Mouse (Mus musculus) midbrain, embryonic 14.5 days (tissue): ENCODE results near the gene Akap2. TPM values are rescaled to one million over a fixed set of nuclear protein-coding genes. Genes with fewer than 3 reads are reported as not detected.

Experiments used
- ATAC-seq: fragments of 200-750 bp; cut with Nextera tagmentation; 2 replicates; pipeline ENCODE4 v1.8.0; 2017; ENCODE audit warnings: moderate number of reproducible peaks, moderate library complexity; ENCODE audit not compliant: low FRiP score, low TSS enrichment
- DNase-seq: peaks from one replicate; pipeline ENCODE4 v3.0.0-alpha.2; 2015
- H3K27ac ChIP-seq: fragments of 300-500 bp; sonication (generic); replicated peaks from 2 replicates; pipeline ENCODE4 v1.5.1; 2014; ENCODE audit warnings: mild to moderate bottlenecking, low read depth, low read length, moderate library complexity
- H3K27me3 ChIP-seq: fragments of 300-500 bp; sonication (generic); 2 replicates; pipeline ENCODE4 v1.6.1; 2014; ENCODE audit warnings: low read length, control low read depth, mixed read lengths; ENCODE audit not compliant: control insufficient read depth, insufficient read depth
- H3K36me3 ChIP-seq: fragments of 300-500 bp; sonication (generic); 2 replicates; pipeline ENCODE4 v1.6.1; 2014; ENCODE audit warnings: low read length, control low read depth; ENCODE audit not compliant: control insufficient read depth, insufficient read depth
- H3K4me1 ChIP-seq: fragments of 300-500 bp; sonication (generic); 2 replicates; pipeline ENCODE4 v1.6.1; 2014; ENCODE audit warnings: mild to moderate bottlenecking, antibody characterized with exemption, low read length, control low read depth; ENCODE audit not compliant: control insufficient read depth, insufficient read depth
- H3K4me2 ChIP-seq: fragments of 300-500 bp; sonication (generic); 2 replicates; pipeline ENCODE4 v1.6.1; 2014; ENCODE audit warnings: mild to moderate bottlenecking, low read length, moderate library complexity
- H3K4me3 ChIP-seq: fragments of 300-500 bp; sonication (generic); replicated peaks from 2 replicates; pipeline ENCODE4 v1.5.1; 2014; ENCODE audit warnings: low read depth, low read length
- H3K9ac ChIP-seq: fragments of 300-500 bp; sonication (generic); replicated peaks from 2 replicates; pipeline ENCODE4 v1.6.1; 2014; ENCODE audit warnings: mild to moderate bottlenecking, low read length, moderate library complexity
- H3K9me3 ChIP-seq: fragments of 300-500 bp; sonication (generic); 2 replicates; pipeline ENCODE4 v1.6.1; 2016; ENCODE audit warnings: low read length, control low read depth, mixed read lengths; ENCODE audit not compliant: control insufficient read depth
- WGBS: fragments of 180-500 bp; shearing (Covaris S2); extraction: QIAGEN DNeasy Blood & Tissue Kit; methylation state at CpG from one replicate; pipeline ENCODE4 v1.1.7; 2014; 5-methylcytosine and 5-hydroxymethylcytosine counted together
- polyA plus RNA-seq: library from polyadenylated mRNA; unstranded; fragments of >200 nt; fragmentation: Nextera tagmentation; extraction: Ambion mirVana; gene quantifications from 2 replicates; pipeline ENCODE4 v1.2.1, GENCODE M21; 2014

Gene Akap2
- polyA plus RNA-seq, 1 experiment from 2014 or later = 10.6 TPM

GRCm38 (mm10) chr4:57772851-57773510 is 55.5 kb downstream of the Akap2 start:
- Histone ChIP-seq H3K9ac (no peak overlapping the region), H3K27me3 (no peaks in the 10 kb centered on the region), H3K4me3 (no peak overlapping the region), H3K4me2 (no peak overlapping the region), H3K4me1 (no peaks in the 10 kb centered on the region), H3K27ac (no peak overlapping the region), H3K9me3 (no peaks in the 10 kb centered on the region), H3K36me3 (no peaks in the 10 kb centered on the region)
- ATAC-seq = no peak
- 66% methylated on average over 11 of the region's 11 CpGs for WGBS
- DNase-seq = no peak

DNA sequence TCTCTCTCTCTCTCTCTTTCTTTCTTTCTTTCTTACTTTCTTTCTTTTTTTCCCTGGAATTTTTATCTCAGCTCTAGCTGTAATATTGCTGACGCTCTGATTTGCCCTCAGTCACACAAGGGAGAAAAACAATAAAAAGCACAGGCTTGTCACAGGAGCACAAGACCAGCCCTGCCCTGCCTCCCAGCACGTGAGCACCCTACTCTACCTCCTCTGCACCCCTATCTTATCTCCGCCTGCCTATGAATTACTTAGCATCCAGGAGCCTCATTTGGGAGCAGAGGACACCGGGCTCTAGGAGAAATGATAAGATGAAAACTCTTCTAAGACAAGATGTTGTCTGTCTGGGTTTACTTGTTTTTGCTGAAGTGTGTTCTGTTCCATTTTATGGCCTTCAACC is 57.1 kb downstream of the Akap2 start:
- Histone ChIP-seq H3K4me2 (no peak overlapping the region), H3K9ac (no peak overlapping the region), H3K27ac (no peak overlapping the region), H3K36me3 (no peaks in the 10 kb centered on the region), H3K27me3 (no peaks in the 10 kb centered on the region), H3K4me3 (no peak overlapping the region), H3K4me1 (no peaks in the 10 kb centered on the region), H3K9me3 (no peaks in the 10 kb centered on the region)
- ATAC-seq (no peak), DNase-seq (no peak)
- 75% methylated on average over 4 of the region's 4 CpGs for WGBS

GRCm38 (mm10) chr4:57775582-57775981 is 58.1 kb downstream of the Akap2 start:
- H3K9me3 ChIP-seq = no peaks in the 10 kb centered on the region
- H3K4me3 ChIP-seq = no peak overlapping the region
- H3K27me3 ChIP-seq = no peaks in the 10 kb centered on the region
- ATAC-seq (no peak), DNase-seq (no peak)
- H3K27ac ChIP-seq = no peak overlapping the region
- H3K4me2 ChIP-seq = no peak overlapping the region
- no peaks in the 10 kb centered on the region for H3K36me3 ChIP-seq
- H3K9ac ChIP-seq = no peak overlapping the region
- no peaks in the 10 kb centered on the region for H3K4me1 ChIP-seq

- H3K27ac ChIP-seq = no peak overlapping the region
- no peaks in the 10 kb centered on the region for H3K36me3 ChIP-seq
- no peak overlapping the region for H3K4me3 ChIP-seq
- WGBS = 20% methylated on average over 4 of the region's 4 CpGs
- H3K27me3 ChIP-seq = no peaks in the 10 kb centered on the region
- H3K4me2 ChIP-seq = no peak overlapping the region
- no peak for ATAC-seq
- H3K9me3 ChIP-seq = no peaks in the 10 kb centered on the region
- H3K4me1 ChIP-seq = peaks cover 15% of the 10 kb centered on the region
- DNase-seq = no peak
- no peak overlapping the region for H3K9ac ChIP-seq
These were observed 62.9 kb downstream of the Akap2 start for GRCm38 (mm10) chr4:57780403-57780802.

GRCm38 (mm10) chr4:57780833-57781641 is 63.6 kb downstream of the Akap2 start:
- 1% methylated on average over 20 of the region's 20 CpGs for WGBS
- peak; percentile 71 for DNase-seq
- Histone ChIP-seq H3K36me3 (no peaks in the 10 kb centered on the region), H3K9me3 (no peaks in the 10 kb centered on the region), H3K4me1 (peaks cover 15% of the 10 kb centered on the region), H3K27ac (0 out of 2 replicates have a peak overlapping the region, but pooled peaks have one; percentile 20), H3K9ac (no peak overlapping the region), H3K4me3 (no peak overlapping the region), H3K4me2 (peak overlapping the region; percentile 30), H3K27me3 (no peaks in the 10 kb centered on the region)
- ATAC-seq = peak; percentile 51; the same call in 1 of the 2 replicates

- peak overlapping the region; percentile 44; the same call in 1 of the 2 replicates for H3K9ac ChIP-seq
- peak overlapping the region; percentile 82 for H3K4me2 ChIP-seq
- H3K27ac ChIP-seq = no peak overlapping the region
- H3K9me3 ChIP-seq = no peaks in the 10 kb centered on the region
- ATAC-seq (peak; percentile 84), DNase-seq (peak; percentile 75)
- H3K27me3 ChIP-seq = no peaks in the 10 kb centered on the region
- H3K4me3 ChIP-seq = peak overlapping the region; percentile 41
- peaks cover 15% of the 10 kb centered on the region for H3K4me1 ChIP-seq
- WGBS = under 1% methylated on average over 26 of the region's 26 CpGs
- no peaks in the 10 kb centered on the region for H3K36me3 ChIP-seq
These were observed 64.5 kb downstream of the Akap2 start for GRCm38 (mm10) chr4:57781994-57782393.

- no peaks in the 10 kb centered on the region for H3K9me3 ChIP-seq
- DNase-seq (peak; percentile 67), ATAC-seq (peak; percentile 58; the same call in 1 of the 2 replicates)
- peak overlapping the region; percentile 41 for H3K4me3 ChIP-seq
- peak overlapping the region; percentile 82 for H3K4me2 ChIP-seq
- H3K9ac ChIP-seq = peak overlapping the region; percentile 44; the same call in 1 of the 2 replicates
- no peaks in the 10 kb centered on the region for H3K27me3 ChIP-seq
- no peaks in the 10 kb centered on the region for H3K36me3 ChIP-seq
- peaks cover 15% of the 10 kb centered on the region for H3K4me1 ChIP-seq
- H3K27ac ChIP-seq = no peak overlapping the region
- 2% methylated on average over 33 of the region's 33 CpGs for WGBS
These were observed 65.3 kb downstream of the Akap2 start for GRCm38 (mm10) chr4:57782549-57783390.

DNA sequence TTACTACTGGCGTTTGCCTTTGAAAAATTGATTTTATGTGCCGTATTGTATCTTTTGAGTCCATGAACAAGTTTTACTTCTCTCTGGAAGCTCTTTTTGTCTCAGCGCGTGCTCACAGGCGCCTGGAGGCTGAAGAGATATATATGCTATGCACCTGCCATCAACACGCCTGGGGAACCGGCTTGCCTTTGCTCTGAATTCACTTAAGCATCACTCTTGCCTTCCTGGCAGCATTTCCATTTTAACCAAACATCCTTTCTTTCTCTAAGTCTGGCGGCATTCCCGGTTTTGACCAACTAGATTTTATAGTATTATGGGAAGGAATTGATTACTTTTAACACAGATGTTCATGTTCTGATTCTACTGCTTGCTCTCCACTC is 65.9 kb downstream of the Akap2 start:
- ATAC-seq (no peak), DNase-seq (peak; percentile 58)
- Histone ChIP-seq H3K4me2 (peak overlapping the region; percentile 82), H3K4me1 (peaks cover 15% of the 10 kb centered on the region), H3K9ac (peak overlapping the region; percentile 3; the same call in 1 of the 2 replicates), H3K27me3 (no peaks in the 10 kb centered on the region), H3K27ac (no peak overlapping the region), H3K36me3 (no peaks in the 10 kb centered on the region), H3K4me3 (peak overlapping the region; percentile 41), H3K9me3 (no peaks in the 10 kb centered on the region)
- 29% methylated on average over 9 of the region's 9 CpGs for WGBS
